Mouse (Mus musculus) lung, postnatal 0 days (tissue): Measurements from ENCODE around the gene 4833439L19Rik.

Source experiments
- CTCF ChIP-seq: IDR thresholded peaks from 2 replicates; pipeline ENCODE4 v1.5.1; 2016; ENCODE audit warnings: antibody characterized with exemption, mild to moderate bottlenecking
- EP300 ChIP-seq: IDR thresholded peaks from 2 replicates; pipeline ENCODE4 v1.6.1; 2016; ENCODE audit warnings: antibody characterized with exemption, mild to moderate bottlenecking, control low read depth

DNA sequence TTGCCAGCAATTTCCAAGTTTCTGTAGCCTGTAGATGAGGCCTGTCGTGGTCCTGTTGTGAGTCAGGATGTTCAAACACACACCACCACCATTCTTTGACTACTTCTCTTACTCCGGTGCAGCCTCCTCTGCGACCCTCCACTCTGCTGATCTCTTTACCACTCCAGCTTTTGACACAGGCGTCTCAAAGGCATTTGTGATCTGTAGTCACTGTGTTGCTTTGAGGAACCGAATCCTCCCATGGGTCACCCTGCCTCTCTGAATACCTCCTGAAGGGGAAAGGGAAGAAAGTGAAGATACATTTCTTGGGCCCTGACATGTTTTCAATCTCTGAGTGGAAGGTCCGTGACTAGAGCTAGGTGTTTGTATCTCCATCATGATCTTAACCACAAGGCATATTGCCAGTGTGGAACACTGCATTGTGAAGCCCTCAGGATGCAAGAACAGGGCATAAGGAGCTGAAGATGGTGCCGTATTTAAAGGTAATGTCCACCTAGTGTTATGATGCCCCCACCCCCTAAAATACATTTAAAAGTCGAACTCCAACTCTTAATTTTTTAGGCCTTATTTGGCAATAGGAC is 26.6 kb upstream of the 4833439L19Rik start:
- TF ChIP-seq CTCF, result no peak
- TF ChIP-seq EP300, result no peak
